Mouse (Mus musculus) splenic B cell, adult 2 months (primary cell): ENCODE measurements around the gene Efnb3.

ENCODE experiments used
- DNase-seq: peaks from one replicate; pipeline ENCODE4 v3.0.0-alpha.2; 2011; ENCODE audit warnings: low read depth, low spot score
- H3K27me3 ChIP-seq: 2 replicates; pipeline ENCODE4 v1.6.1; 2012; ENCODE audit warnings: mild to moderate bottlenecking, low read length, moderate library complexity, mixed read lengths; ENCODE audit not compliant: control insufficient read depth, poor library complexity, insufficient read depth, severe bottlenecking
- H3K36me3 ChIP-seq: 2 replicates; pipeline ENCODE4 v1.6.1; 2012; ENCODE audit warnings: mild to moderate bottlenecking, low read length, moderate library complexity, mixed read lengths; ENCODE audit not compliant: control insufficient read depth, poor library complexity, insufficient read depth, severe bottlenecking

The Efnb3 gene

DNA sequence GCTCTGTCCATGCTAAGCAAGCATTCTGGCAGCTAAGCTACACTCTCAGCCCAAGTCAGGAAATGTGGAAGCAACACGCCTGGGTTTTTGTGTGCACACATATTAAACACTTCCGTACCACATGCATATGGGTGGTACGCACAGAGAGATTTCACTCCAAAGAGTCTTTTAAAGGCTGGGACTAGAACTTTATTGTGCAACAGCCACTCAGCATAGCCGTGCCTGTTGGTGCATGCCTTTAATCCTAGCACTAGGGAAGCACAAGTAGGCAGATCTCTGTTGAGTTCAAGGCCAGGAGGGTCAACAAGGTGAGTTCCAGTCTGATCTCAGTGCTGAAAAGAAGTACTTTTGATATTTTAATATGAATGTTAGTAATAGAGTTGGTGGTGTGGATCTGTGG is 36.4 kb downstream of the Efnb3 start:
- Histone ChIP-seq H3K36me3 (no peaks in the 10 kb centered on the region), H3K27me3 (no peaks in the 10 kb centered on the region)
- no peak for DNase-seq

DNA sequence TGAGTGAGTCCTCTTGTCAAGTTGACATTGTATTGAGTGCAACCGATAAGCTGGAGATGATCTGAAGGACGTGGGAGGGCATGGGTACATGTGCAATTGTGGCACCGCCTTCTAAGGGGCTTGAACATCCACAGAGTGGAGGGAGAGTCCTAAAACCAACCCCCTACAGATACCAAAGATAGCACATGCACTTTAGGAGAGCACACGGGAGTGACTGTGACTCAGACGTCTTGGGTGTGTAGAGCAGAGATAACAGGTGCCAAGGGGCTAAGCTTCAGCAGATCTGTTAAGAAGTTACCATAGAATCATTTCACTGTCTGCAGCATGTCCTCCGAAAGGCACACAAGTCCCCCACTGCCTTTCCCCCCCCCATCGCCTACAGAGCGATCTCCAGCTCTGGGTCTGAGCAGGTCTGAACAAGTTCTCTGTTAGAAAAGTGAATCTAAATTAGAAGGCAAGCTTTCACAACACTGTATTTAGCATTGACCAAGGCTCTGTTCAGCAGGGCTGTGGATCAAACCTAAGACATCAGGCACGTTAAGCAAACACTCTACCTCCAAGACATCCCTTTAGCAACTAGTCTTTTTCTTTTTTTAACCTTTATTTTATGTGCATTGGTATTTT is 38.4 kb downstream of the Efnb3 start:
- no peak for DNase-seq
- H3K27me3 ChIP-seq, result no peaks in the 10 kb centered on the region
- H3K36me3 ChIP-seq, result no peaks in the 10 kb centered on the region

DNA sequence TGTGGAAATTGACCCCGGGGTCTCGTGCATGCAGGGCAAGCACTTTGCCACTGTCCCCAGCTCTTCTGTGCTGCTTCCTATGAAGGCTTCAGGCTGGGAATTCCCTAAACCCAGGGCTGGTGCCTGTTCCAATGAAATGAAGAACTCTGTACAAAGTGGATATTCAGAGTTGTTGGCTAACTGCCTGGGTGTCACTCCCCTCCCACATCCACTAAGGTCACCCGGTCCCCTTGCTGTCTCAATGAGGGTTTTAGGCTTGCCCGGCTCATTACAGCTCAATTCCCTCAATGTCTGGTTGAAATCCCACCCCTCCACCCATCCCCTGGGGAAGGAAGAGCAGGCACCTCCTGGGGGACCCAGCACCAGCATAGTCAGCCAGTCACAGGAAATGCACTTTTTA is 40.0 kb downstream of the Efnb3 start:
- Histone ChIP-seq H3K27me3 (no peaks in the 10 kb centered on the region), H3K36me3 (no peaks in the 10 kb centered on the region)
- no peak for DNase-seq

DNA sequence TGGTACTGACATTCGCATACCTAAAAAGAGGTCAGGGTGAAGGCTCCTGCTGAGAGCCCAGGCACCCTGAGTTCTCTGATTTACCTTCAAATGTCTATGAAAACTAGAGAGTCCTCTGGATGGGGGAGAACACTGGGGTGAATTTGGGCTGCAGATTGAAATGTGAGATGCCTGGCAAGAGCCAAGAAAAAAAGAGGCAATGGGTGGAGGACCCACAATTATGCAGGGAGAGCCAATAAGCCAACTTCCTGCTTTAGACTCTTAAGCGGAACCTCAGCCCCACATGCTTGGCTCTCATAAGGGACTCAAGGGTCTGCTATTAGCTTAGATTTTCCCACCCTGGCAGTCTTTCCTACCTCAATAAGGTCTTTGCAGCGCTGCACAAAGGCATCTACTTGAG is 43.3 kb downstream of the Efnb3 start:
- Histone ChIP-seq H3K36me3 (no peaks in the 10 kb centered on the region), H3K27me3 (no peaks in the 10 kb centered on the region)
- no peak for DNase-seq

DNA sequence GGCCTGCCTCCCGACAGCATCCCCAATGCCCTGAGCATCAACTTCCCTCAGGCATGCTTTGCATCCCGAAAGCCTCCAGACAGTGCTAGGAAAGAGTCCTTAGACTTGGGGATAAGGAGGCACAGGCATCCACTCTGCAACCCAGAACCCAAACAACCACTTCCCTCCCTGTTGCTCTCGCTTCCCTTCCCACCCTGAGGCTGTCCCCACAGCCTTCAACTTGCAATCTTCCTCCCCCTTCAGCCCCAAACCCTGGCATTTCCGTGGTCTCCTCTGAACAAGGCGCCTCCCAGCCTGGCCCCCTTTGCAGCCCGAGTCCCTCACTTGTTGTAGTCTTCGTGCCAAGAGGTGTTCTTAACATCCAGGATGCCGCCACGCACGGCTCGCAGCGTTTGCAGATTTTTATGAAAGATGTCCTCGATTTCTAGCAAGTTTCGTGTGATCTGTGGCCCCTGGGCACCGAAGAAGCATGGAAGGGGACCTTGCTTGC is 43.8 kb downstream of the Efnb3 start:
- Histone ChIP-seq H3K27me3 (no peaks in the 10 kb centered on the region), H3K36me3 (no peaks in the 10 kb centered on the region)
- no peak for DNase-seq

DNA sequence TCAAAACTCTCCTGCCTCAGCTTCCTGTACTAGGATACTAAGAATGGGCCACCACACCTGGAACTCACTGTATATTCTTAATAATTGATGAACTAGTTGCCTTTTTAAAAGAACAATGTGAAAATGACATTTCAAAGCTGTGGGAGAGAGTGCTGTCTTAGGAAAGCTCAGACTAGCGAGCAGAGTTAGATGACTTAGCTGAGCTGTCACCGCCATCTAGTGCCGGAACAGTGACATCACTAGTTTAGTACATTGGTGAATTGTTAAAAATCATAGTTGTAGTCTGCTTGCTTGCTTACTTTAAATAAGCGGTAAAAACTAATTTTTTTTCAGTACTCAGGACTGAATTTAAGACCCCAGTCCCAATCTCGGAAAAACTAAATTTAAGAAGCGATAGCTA is 46.2 kb downstream of the Efnb3 start:
- H3K27me3 ChIP-seq, result no peaks in the 10 kb centered on the region
- peak; percentile 76 for DNase-seq
- H3K36me3 ChIP-seq, result no peaks in the 10 kb centered on the region

DNA sequence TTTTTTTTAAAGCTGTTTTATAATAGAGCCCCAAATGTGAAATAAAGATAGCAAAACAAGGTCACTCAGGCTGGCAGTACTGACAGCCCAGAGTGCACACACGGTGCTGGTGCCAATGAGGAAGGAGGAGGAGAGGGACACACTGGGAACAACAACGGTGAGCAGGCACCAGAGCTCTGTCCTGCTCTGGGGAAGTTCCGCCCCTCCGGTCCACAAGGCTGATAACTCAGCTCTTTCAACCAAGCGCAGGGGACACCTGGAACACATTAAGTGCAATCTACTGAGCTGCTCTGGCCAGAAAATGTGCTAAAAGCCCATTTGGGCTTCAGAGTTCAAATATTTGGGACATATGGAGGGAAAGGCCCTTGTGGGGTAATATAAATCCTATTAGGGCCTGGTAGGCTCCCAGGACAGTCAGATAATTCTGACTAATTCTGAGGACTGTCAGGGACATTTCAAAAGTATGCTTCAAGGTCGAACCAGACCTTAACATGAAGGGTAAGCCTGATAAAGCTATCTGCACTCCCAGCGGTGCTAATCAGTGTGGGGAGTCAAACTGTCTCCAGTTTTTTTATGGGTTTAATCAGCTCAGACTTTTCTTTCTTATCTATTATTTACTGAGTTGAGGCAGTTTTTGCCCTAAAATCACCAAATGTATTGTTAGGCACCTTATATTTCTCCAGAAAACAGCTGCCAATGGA is 49.1 kb downstream of the Efnb3 start:
- no peaks in the 10 kb centered on the region for H3K36me3 ChIP-seq
- DNase-seq, result no peak
- no peaks in the 10 kb centered on the region for H3K27me3 ChIP-seq
